Mouse (Mus musculus) cerebellum, adult 2 months (tissue): ENCODE data around the gene 4933416C03Rik.

Source experiments
- CTCF ChIP-seq: fragments of 200-500 bp; IDR thresholded peaks from 2 replicates; pipeline ENCODE4 v1.5.1; 2011; ENCODE audit warnings: low read depth, mild to moderate bottlenecking, control low read depth, low read length, moderate library complexity, borderline replicate concordance; ENCODE audit not compliant: insufficient read depth
- POLR2A ChIP-seq: fragments of 200-500 bp; IDR thresholded peaks from 2 replicates; pipeline ENCODE4 v1.6.1; 2011; ENCODE audit warnings: low read length, control low read depth, borderline replicate concordance; ENCODE audit not compliant: insufficient read depth

GRCm38 (mm10) chr10:116078636-116079035 is 35.1 kb downstream of the 4933416C03Rik start:
- TF ChIP-seq POLR2A (no peak), CTCF (no peak)
